Mouse (Mus musculus) left cerebral cortex, adult 11 months (tissue): Measurements from ENCODE around the gene Exoc3l4.

Experiments used
- DNase-seq: peaks from one replicate; pipeline ENCODE4 v3.0.0; 2022; ENCODE audit warnings: low spot score

Exoc3l4 gene

DNA sequence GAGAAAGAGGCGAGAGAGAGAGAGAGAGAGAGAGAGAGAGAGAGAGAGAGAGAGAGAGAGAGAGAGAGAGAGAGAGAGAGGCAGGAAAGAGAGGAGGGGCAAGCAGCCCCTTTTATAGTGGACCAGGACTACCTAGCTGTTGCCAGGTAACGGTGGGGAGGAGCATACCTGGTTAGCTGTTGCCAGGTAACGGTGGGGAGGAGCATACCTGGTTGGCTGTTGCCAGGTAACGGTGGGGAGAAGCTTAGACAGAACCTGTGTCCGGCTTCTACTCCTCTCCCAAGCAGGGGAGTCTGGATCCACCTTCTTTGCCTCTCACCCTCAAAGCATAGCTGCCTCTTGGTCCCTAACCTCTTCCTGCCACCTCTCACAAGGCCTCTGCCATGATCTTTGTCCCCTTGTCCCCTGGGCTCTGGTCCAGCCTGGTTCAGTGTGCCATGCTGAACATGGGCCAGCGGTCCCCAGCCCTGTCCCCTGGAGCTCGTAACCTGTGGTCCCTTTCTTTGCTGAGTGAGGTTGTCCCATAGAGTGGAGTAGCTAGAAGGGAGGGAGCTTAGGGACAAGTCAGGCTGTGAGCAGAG, 17.4 kb downstream of the Exoc3l4 start:
- no peak for DNase-seq

GRCm38 (mm10) chr12:111434745-111435327, 18.0 kb downstream of the Exoc3l4 start:
- no peak for DNase-seq

DNA sequence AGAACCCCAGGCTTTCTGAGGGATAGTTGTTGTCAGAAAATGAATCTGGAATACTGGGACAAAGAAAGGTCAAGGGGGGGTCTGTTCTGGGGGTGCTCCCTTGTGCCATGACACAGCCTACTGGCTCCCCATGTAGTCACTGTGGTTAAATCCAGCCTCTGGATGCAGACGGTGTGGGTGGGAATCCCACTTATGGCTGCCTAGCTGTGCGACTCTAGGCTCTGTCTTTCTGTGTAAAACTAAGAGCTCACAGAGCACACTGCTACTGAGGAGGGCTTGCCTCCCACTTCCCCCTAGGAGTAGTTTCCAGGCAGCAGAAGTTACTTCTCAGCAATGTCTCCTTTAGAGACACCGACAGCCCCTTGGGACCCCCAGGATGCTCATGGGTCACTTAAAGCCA, 19.4 kb downstream of the Exoc3l4 start:
- no peak for DNase-seq

GRCm38 (mm10) chr12:111436640-111437039, 19.8 kb downstream of the Exoc3l4 start:
- no peak for DNase-seq

DNA sequence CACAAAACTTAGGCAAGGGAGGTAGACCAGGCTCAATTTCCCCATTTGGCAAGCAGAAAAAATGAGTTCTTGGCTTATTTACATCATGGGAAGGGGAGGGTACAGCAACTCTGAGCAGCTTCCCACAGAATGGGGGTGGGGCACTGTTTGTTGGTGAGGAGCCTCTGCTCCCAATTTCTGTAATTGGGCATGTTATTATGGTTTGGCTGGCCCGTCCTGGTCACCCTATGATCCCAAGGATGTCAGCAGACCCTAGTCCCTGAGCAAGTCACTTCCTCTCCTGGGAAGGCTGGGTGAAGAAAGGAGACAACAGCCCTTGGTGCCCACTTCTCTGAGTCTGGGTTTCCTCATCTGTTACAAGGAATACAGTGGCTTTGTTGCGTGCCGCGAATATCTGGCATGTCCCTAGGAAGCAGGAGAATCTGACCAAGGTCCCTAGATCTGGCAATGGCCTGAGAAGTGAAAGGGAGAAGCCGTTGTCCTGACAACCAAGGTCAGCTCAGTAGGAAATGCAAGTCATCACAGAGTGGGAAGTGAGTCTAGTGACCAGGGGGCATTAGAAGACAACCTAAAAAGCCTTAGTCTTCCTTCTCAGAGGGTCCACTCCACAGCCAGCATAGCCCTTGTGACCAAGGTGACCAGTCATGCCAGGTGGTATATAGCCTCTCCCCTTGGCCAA, 20.5 kb downstream of the Exoc3l4 start:
- DNase-seq = no peak

- DNase-seq = no peak
Measured at GRCm38 (mm10) chr12:111438850-111439249, 22.0 kb downstream of the Exoc3l4 start.

DNA sequence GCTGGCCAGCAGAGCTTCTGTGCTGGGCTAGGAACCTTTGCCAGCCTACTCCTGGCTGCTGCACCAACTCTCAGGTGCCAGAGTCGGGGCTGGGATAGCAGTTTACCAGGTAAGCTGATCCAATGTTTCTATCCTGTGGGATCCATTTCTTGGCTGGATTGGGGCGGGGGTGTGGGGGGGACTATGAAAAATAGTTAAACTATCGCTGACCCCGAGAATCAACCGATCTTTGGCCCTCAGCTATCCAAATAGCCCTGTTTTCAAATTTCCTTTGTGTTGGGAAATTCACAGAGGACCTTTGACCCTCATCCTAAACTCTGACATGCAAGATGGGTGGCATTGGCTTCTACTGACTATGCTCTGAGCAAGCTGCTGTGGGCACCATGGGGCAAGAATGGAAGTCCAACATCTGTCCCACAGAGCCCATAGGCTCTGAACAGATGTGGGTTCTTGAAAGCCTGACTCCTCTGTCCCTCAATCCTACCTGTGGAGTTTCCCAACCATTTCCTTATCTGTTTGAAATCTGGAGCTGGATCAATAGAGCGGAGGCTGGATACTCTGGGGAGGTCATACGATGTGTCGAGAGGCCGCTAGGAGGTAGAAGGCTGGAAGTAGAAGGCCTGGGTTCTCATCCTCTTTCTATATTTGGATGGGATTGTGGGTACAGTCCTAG, 24.0 kb downstream of the Exoc3l4 start:
- no peak for DNase-seq

GRCm38 (mm10) chr12:111441523-111441922, 24.7 kb downstream of the Exoc3l4 start:
- no peak for DNase-seq

GRCm38 (mm10) chr12:111442309-111443010, 25.6 kb downstream of the Exoc3l4 start, which contains the start of gene Tnfaip2:
Gene Tnfaip2, plus strand, starts transcription at chr12:111442469.
- DNase-seq = no peak

- no peak for DNase-seq
Measured at GRCm38 (mm10) chr12:111443011-111443870, 26.4 kb downstream of the Exoc3l4 start.

- DNase-seq = no peak
Measured at GRCm38 (mm10) chr12:111443921-111444831, 27.4 kb downstream of the Exoc3l4 start.

DNA sequence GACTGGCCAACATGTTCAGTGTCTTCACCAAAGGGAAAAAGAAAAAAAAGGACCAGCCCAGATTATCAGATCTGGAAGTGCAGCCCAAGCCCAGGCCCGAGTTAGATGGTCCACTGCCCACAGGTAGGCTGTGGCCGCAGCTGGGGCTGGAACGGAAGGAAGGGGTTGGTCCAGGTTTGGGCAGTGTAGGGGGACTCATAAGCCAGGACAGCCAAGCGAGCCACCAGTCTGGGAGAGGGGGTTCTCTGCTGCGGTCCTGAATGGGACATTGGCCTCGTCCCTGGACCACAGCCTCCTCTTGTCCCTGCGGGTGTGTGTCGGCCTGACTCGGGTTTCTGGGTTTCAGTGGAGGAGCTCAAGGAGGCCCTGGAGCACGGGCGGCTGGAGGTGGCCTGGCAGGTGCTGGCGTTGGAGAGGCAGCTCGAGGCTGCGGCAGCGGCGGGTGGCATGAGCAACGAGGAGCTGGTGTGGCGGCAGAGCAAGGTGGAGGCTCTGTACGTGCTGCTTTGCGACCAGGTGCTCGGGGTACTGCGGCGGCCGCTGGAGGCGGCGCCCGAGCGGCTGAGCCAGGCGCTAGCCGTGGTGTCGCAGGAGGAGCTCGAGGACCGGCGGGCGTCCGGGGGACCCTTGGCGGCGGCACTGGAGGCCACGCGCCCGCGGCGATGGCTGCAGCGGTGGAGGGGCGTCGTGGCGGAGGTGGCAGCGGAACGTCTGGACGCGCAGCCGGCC, 28.5 kb downstream of the Exoc3l4 start:
- DNase-seq = no peak

GRCm38 (mm10) chr12:111445890-111446613, 29.2 kb downstream of the Exoc3l4 start:
- DNase-seq = no peak

DNA sequence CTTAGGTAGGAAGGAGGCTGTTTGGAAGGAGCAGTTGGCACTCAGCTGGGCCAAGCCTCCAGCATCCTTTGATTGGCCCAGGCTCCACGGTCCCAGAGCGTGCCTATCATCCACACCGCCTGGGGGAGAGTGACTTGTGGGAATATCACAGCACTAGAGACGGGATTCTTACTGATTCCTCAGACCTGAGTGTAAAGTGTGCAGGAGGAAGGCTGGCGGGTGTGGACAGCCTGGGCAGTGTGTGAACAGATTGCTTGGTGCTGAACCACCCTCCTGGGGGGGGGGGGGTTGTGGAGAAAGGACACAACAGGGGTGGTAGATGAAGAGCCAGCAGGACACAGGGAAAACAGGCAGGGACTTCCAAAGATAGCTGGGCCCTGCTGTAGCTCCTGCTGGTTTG, 29.9 kb downstream of the Exoc3l4 start:
- DNase-seq = no peak

DNA sequence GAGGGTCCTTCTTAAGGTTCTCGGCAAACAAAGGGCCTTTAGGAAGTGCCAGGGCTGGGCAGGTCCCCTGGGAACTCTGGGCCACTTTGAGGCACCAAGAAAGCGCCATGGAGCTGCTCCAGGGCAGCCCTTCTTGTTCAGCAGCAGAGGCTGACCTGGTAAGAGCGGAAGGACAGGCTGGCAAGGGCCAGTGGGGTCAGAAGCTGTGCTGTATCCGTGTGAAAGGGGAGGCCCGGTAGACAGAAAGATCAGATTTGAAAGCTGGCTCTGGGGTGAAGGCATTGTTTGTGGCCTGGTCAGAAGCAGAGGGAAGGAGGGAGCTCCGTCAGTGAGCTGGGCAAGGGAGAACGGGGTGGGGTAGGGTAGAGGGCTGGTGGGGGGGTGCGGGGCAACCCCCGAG, 30.5 kb downstream of the Exoc3l4 start:
- no peak for DNase-seq

DNA sequence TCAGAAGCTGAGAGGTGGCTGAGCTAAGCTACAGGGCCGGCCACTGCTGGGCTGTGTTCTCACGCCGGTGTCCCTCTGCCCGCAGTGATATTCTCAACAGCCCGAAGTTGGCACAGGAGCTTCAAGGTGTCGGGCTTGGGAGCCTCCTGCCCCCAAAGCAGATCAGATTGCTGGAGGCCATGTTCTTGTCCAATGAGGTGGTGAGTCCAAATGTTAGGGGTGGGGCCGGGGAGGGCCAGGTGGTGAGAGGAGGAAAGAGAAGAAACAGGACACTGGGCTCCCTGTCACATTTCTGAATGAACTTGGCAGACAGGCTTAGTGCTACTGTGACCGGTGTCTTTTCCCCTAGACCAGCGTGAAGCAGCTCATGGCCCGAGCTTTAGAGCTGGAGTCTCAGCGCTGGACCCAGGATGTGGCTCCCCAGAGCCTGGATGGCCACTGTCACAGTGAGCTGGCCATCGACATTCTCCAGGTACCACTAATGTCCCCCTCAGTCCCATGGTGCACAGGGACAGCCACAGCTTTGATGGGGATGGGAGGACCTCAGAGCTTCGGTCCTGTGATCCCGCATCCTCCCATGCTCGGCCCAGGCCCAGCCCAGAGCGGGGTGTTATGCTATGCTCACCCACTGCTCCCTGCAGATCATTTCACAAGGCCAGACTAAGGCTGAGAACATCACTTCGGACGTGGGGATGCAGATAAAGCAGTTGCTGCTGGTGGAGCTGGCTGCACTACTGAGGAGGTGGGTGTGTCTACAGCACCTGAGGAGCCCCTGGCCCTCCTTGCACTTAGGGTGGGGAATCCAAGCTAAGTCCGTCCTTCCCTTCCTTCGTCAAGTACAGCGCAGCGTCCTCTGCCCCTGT, 31.3 kb downstream of the Exoc3l4 start:
- DNase-seq = no peak

DNA sequence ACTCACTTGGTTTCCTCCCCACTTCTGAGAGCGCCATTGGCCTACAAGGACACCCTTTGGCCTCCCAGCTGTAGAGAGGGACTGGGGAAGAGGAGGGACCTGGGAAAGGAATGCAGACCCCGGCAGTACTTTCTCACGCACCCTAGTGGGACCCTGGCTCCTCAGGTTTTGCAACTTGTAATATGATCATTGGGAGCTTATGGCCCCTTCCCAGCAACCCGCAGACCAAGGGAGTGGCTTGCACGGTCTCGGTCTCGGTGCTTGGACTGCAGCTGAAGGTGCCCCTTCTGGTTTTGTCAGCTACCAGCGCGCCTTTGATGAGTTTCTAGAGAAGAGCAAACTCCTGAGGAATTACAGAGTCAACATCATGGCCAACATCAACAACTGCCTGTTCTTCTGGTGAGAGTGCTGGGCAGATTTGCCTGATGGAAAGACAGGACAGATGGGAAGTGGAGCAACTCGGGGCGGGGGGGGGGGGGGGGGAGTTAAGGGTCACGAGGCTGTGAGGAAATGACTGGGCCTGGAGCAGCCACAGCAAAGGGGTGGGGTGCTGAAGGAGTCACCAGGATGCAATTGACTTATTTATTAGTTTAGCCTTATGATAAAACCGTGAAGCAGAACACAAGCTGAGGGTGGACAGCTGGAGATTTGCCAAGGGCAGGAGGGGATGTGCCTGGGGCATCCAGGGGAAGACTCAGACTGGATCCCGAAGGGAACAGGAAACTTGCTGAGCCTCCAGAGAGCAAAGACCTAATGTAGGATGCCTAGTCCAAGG, 32.3 kb downstream of the Exoc3l4 start:
- no peak for DNase-seq
